Mouse (Mus musculus): ENCODE measurements at regions not wholly inside any gene's neighbourhood (a gene's known extent, or its start where the extent isn't known, plus 50 kb on each side); places are given as distances from the start of the nearest gene placed in this dataset.

- DNase-seq = peak; percentile 28 to 56
These were observed 270.6 kb downstream of the Agtpbp1 start for GRCm38 (mm10) chr13:59314419-59314818.

GRCm38 (mm10) chr13:59313725-59314330, 271.2 kb downstream of the Agtpbp1 start:
- DNase-seq = no peak

GRCm38 (mm10) chr13:59292905-59293304, 292.1 kb downstream of the Agtpbp1 start:
- DNase-seq = no peak

- peak in 1 of 2 experiments; percentile 21 for DNase-seq
These were observed 295.9 kb downstream of the Agtpbp1 start for GRCm38 (mm10) chr13:59289127-59289526.

- no peak for DNase-seq
These were observed 303.8 kb downstream of the Agtpbp1 start for GRCm38 (mm10) chr13:59281199-59281598.

- no peak for DNase-seq
These were observed 305.9 kb downstream of the Agtpbp1 start for GRCm38 (mm10) chr13:59279136-59279535.

GRCm38 (mm10) chr13:59271661-59272060, 313.4 kb downstream of the Agtpbp1 start:
- DNase-seq = no peak

GRCm38 (mm10) chr13:59266854-59267253, 318.2 kb downstream of the Agtpbp1 start:
- no peak for DNase-seq

- no peak for DNase-seq
These were observed 320.9 kb downstream of the Agtpbp1 start for GRCm38 (mm10) chr13:59264126-59264525.

- no peak for DNase-seq
These were observed 323.1 kb downstream of the Agtpbp1 start for GRCm38 (mm10) chr13:59261924-59262323.

GRCm38 (mm10) chr13:59255798-59256435, 329.1 kb downstream of the Agtpbp1 start:
- DNase-seq = no peak

- no peak for DNase-seq
These were observed 331.1 kb downstream of the Agtpbp1 start for GRCm38 (mm10) chr13:59253667-59254558.

GRCm38 (mm10) chr13:59251252-59252006, 333.6 kb downstream of the Agtpbp1 start:
- DNase-seq = peak; percentile 48 to 64

- DNase-seq = no peak
These were observed 336.6 kb downstream of the Agtpbp1 start for GRCm38 (mm10) chr13:59248411-59248810.

- no peak for DNase-seq
These were observed 338.0 kb downstream of the Agtpbp1 start for GRCm38 (mm10) chr13:59246984-59247537.

GRCm38 (mm10) chr13:59246070-59246469, 339.0 kb downstream of the Agtpbp1 start:
- DNase-seq = no peak

GRCm38 (mm10) chr13:59244622-59245021, 340.4 kb downstream of the Agtpbp1 start:
- no peak for DNase-seq

GRCm38 (mm10) chr13:59242671-59243070, 342.4 kb downstream of the Agtpbp1 start:
- DNase-seq = no peak

- DNase-seq = no peak
These were observed 346.3 kb downstream of the Agtpbp1 start for GRCm38 (mm10) chr13:59238696-59239095.

GRCm38 (mm10) chr13:59235836-59236235, 349.2 kb downstream of the Agtpbp1 start:
- DNase-seq = peak; percentile 36 to 57

- no peak for DNase-seq
These were observed 355.9 kb downstream of the Agtpbp1 start for GRCm38 (mm10) chr13:59229111-59229541.

All from cerebellum, postnatal 25 days (tissue).